9 mouse cellular contexts compared by ENCODE assay signal in the genomic region with DNA sequence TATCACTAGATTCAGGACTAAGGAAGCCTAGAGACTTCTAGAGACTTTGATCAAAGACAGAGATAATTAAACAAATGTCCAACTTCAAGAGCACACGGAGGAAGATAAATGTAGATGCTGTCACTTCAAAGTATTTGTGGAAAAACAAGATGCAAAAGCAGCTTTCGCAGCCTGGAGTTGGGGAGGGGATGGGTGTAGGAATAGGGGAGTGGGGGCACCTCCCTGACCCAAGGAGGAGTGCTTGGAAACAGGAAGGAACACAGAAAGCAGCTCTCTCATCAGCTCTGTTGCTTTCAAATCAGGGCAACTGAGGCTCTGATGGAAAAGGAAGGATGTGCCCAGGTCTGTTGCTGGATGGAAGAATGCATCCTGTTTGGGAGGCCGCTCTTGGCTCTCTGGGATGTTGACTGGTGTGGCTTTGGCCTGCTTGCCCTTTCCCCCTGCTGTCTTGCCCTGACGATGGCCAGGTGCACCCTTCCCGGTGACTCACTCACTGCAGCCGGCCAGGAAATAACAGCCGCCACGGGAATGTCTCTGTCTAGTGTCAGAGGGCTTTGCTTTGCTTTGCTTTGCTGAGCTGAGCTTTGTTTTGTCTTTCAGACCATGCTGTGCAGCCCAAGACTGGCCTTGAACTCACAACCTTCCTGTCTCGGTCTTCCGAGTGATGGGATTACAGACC. TPM values are rescaled to one million over a fixed set of nuclear protein-coding genes. Genes with fewer than 3 reads are reported as not detected.
DNase-seq lines count a peak whose midpoint lies in the region; ATAC-seq lines count a peak whose summit lies in the region.
"Had no signal": no experiment of that assay in that cellular context is flagged by ENCODE, and none has a peak within 500 bp of the region (broad histone marks: within the 10 kb centered on the region; RNA-seq: fewer than 3 reads in every experiment).

No protein-coding gene starts in this region.

- H3K27me3 ChIP-seq in heart, embryonic 11.5 days (ENCODE audit: control insufficient read depth, insufficient read depth, low read length): peaks cover 2% of the 10 kb centered on the region; the same call in 1 of the 2 replicates
- H3K27me3 ChIP-seq in midbrain, embryonic 10.5 days (ENCODE audit: low read depth, poor library complexity, severe bottlenecking): no peaks in the 10 kb centered on the region
- no peaks in the 10 kb centered on the region for H3K27me3 ChIP-seq in midbrain, embryonic 15.5 days (replicated peaks)
- no peaks in the 10 kb centered on the region for H3K27me3 ChIP-seq in embryonic facial prominence, embryonic 14.5 days (replicated peaks; ENCODE audit: control insufficient read depth, insufficient read depth, low read length)
- H3K27me3 ChIP-seq in stomach, embryonic 14.5 days (ENCODE audit: control insufficient read depth, insufficient read depth, low read length): no peaks in the 10 kb centered on the region

- DNase-seq in heart, postnatal 25 days (ENCODE audit: low spot score): no peak
- no peak for DNase-seq in midbrain, embryonic 10.5 days (ENCODE audit: low spot score)
- DNase-seq in embryonic facial prominence, embryonic 14.5 days (ENCODE audit: low spot score): peak; percentile 39
- no peak for DNase-seq in spleen, postnatal 36 days (ENCODE audit: low spot score in 2 of 2)
- DNase-seq: thymus, postnatal 4 days had no signal

- no peak overlapping the region for H3K4me2 ChIP-seq in heart, embryonic 11.5 days
- H3K4me2 ChIP-seq in midbrain, embryonic 15.5 days: no peak overlapping the region
- H3K4me2 ChIP-seq in embryonic facial prominence, embryonic 14.5 days (ENCODE audit: low read depth, low read length): no peak overlapping the region
- H3K4me2 ChIP-seq in stomach, embryonic 14.5 days (replicated peaks; ENCODE audit: low read depth, low read length): no peak overlapping the region

- H3K9ac ChIP-seq in heart, embryonic 11.5 days (ENCODE audit: low read depth, low read length): no peak overlapping the region
- H3K9ac ChIP-seq in midbrain, embryonic 15.5 days: no peak overlapping the region
- H3K9ac ChIP-seq in embryonic facial prominence, embryonic 14.5 days (ENCODE audit: low read depth, low read length): no peak overlapping the region
- no peak overlapping the region for H3K9ac ChIP-seq in stomach, embryonic 14.5 days (replicated peaks; ENCODE audit: low read depth, low read length)

- intact Hi-C loops in heart, postnatal 25 days (cut with DNase I): no loop called here

- no peak overlapping the region for H3K4me3 ChIP-seq in heart, embryonic 11.5 days (ENCODE audit: low read depth, low read length)
- H3K4me3 ChIP-seq in midbrain, embryonic 10.5 days: no peak overlapping the region
- H3K4me3 ChIP-seq in midbrain, embryonic 15.5 days: no peak overlapping the region
- H3K4me3 ChIP-seq in embryonic facial prominence, embryonic 14.5 days (ENCODE audit: low read depth, low read length): no peak overlapping the region
- no peak overlapping the region for H3K4me3 ChIP-seq in stomach, embryonic 14.5 days (ENCODE audit: low read depth, low read length)

- 35% methylated on average over 10 of the region's 10 CpGs for WGBS in heart, embryonic 11.5 days (ENCODE audit: insufficient replicate concordance)
- WGBS in midbrain, embryonic 10.5 days: 62% methylated on average over 10 of the region's 10 CpGs
- 61% methylated on average over 10 of the region's 10 CpGs for WGBS in midbrain, embryonic 15.5 days
- WGBS in embryonic facial prominence, embryonic 14.5 days: 50% methylated on average over 10 of the region's 10 CpGs
- WGBS in stomach, embryonic 14.5 days: 41% methylated on average over 10 of the region's 10 CpGs

- H3K4me1 ChIP-seq in heart, embryonic 11.5 days (ENCODE audit: control insufficient read depth, insufficient read depth, low read length): peaks cover 20% of the 10 kb centered on the region
- H3K4me1 ChIP-seq in midbrain, embryonic 10.5 days: peaks cover 28% of the 10 kb centered on the region
- no peaks in the 10 kb centered on the region for H3K4me1 ChIP-seq in midbrain, embryonic 15.5 days
- peaks cover 21% of the 10 kb centered on the region for H3K4me1 ChIP-seq in embryonic facial prominence, embryonic 14.5 days (ENCODE audit: control insufficient read depth, insufficient read depth, low read length)
- H3K4me1 ChIP-seq in stomach, embryonic 14.5 days (ENCODE audit: control insufficient read depth, insufficient read depth, low read length): peaks cover 21% of the 10 kb centered on the region

- peak overlapping the region; percentile 47 for H3K27ac ChIP-seq in heart, embryonic 11.5 days (ENCODE audit: low read depth, low read length)
- peak overlapping the region; percentile 74 for H3K27ac ChIP-seq in midbrain, embryonic 10.5 days (replicated peaks)
- H3K27ac ChIP-seq in midbrain, embryonic 15.5 days: no peak overlapping the region
- H3K27ac ChIP-seq in embryonic facial prominence, embryonic 14.5 days (replicated peaks; ENCODE audit: low read depth, low read length): no peak overlapping the region
- H3K27ac ChIP-seq in stomach, embryonic 14.5 days (ENCODE audit: low read length): peak overlapping the region; percentile 55; the same call in 1 of the 2 replicates

- H3K9me3 ChIP-seq in heart, embryonic 11.5 days (replicated peaks; ENCODE audit: control insufficient read depth, low read length): no peaks in the 10 kb centered on the region
- no peaks in the 10 kb centered on the region for H3K9me3 ChIP-seq in midbrain, embryonic 10.5 days (replicated peaks)
- H3K9me3 ChIP-seq in midbrain, embryonic 15.5 days: no peaks in the 10 kb centered on the region
- no peaks in the 10 kb centered on the region for H3K9me3 ChIP-seq in embryonic facial prominence, embryonic 14.5 days (ENCODE audit: control insufficient read depth, low read length)
- H3K9me3 ChIP-seq in stomach, embryonic 14.5 days (ENCODE audit: control insufficient read depth, low read depth, low read length): no peaks in the 10 kb centered on the region

- ATAC-seq in heart, embryonic 11.5 days (replicated peaks; ENCODE audit: insufficient number of reproducible peaks, low FRiP score, low TSS enrichment): peak; percentile 45; the same call in 1 of the 2 replicates
- ATAC-seq in midbrain, embryonic 15.5 days (replicated peaks): no peak
- no peak for ATAC-seq in embryonic facial prominence, embryonic 14.5 days (ENCODE audit: low read depth)
- peak; percentile 43; the same call in 1 of the 2 replicates for ATAC-seq in stomach, embryonic 14.5 days (ENCODE audit: insufficient number of reproducible peaks, insufficient read depth, low FRiP score, low read depth)
- ATAC-seq in megakaryocyte progenitor cell, adult 5-6 weeks (replicated peaks; ENCODE audit: poor library complexity): no peak

- no peaks in the 10 kb centered on the region for H3K36me3 ChIP-seq in heart, embryonic 11.5 days (ENCODE audit: control insufficient read depth, insufficient read depth, low read length)
- H3K36me3 ChIP-seq in midbrain, embryonic 10.5 days: no peaks in the 10 kb centered on the region
- H3K36me3 ChIP-seq in midbrain, embryonic 15.5 days (replicated peaks): no peaks in the 10 kb centered on the region
- no peaks in the 10 kb centered on the region for H3K36me3 ChIP-seq in embryonic facial prominence, embryonic 14.5 days (ENCODE audit: control insufficient read depth, insufficient read depth, low read length)
- no peaks in the 10 kb centered on the region for H3K36me3 ChIP-seq in stomach, embryonic 14.5 days (ENCODE audit: control insufficient read depth, insufficient read depth, low read length)

RNA-seq across cellular contexts. Expression of a gene that starts 23.8 kb away (rescaled TPM):
- 25.7 and 26.3 TPM in 2 replicates for polyA plus RNA-seq in heart, embryonic 11.5 days (2014; fragmentation: Nextera tagmentation; extraction: Ambion mirVana)
- 10 to 100 TPM; 29.5 to 34.6 TPM for total RNA-seq in heart, postnatal 25 days (2021)
- polyA plus RNA-seq in midbrain, embryonic 10.5 days (2016; fragmentation: Nextera tagmentation; extraction: Ambion mirVana): 30.6 and 35.9 TPM in 2 replicates
- polyA plus RNA-seq in midbrain, embryonic 15.5 days (2015; fragmentation: Nextera tagmentation; extraction: Ambion mirVana): 20.8 and 21.2 TPM in 2 replicates
- 45.3 and 45.9 TPM in 2 replicates for polyA plus RNA-seq in embryonic facial prominence, embryonic 14.5 days (2014; fragmentation: Nextera tagmentation; extraction: Ambion mirVana)
- 51.1 and 52.7 TPM in 2 replicates for polyA plus RNA-seq in stomach, embryonic 14.5 days (2014; fragmentation: Nextera tagmentation; extraction: Ambion mirVana)
- 58.7 and 72.0 TPM in 2 replicates for total RNA-seq in megakaryocyte progenitor cell, adult 5-6 weeks (2015)
- 22.6 and 32.3 TPM in 2 replicates for total RNA-seq in megakaryocyte progenitor cell, adult 5-6 weeks (2017)

Comparison
In these comparisons a context has a peak if more than half of its experiments do, and no peak if none do; other contexts are left out.
1. H3K27ac ChIP-seq: peak in heart, embryonic 11.5 days (single experiment), midbrain, embryonic 10.5 days (single experiment) and stomach, embryonic 14.5 days (single experiment); none in midbrain, embryonic 15.5 days (single experiment) and embryonic facial prominence, embryonic 14.5 days (single experiment).
2. ATAC-seq: peak in heart, embryonic 11.5 days (single experiment) and stomach, embryonic 14.5 days (single experiment); none in midbrain, embryonic 15.5 days (single experiment), embryonic facial prominence, embryonic 14.5 days (single experiment) and megakaryocyte progenitor cell, adult 5-6 weeks (single experiment).